Mouse (Mus musculus) right cerebral cortex, adult 2 months (tissue): ENCODE results near the gene Pcsk2.

Experiments
- DNase-seq, 2 experiments: peaks; one replicate each; pipeline ENCODE4 v3.0.0; 2021 to 2022; ENCODE audit warnings: low spot score in 2 of 2

Gene Pcsk2

DNA sequence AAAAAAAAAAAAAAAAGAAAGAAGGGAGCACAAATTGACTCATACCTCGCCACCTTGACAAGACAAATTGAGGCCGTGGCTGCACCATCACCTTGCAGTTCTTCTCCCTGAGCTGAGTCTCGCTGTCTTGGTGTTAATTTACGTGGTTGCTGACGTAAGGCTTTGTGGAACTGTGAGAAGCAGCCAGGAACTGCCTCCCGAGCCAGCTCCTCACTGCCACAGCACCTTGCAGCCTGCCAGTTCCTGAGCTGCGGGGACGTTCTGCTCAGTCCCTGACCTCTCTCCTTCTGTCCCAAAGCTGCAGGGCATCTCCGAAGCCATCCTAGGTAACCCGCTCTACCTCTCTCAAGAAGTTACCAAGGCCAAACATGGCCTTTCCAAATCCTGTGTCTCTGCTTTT lies 186.5 kb downstream of the Pcsk2 start:
- no peak for DNase-seq

GRCm38 (mm10) chr2:143735442-143735841 lies 189.5 kb downstream of the Pcsk2 start:
- DNase-seq: no peak

DNA sequence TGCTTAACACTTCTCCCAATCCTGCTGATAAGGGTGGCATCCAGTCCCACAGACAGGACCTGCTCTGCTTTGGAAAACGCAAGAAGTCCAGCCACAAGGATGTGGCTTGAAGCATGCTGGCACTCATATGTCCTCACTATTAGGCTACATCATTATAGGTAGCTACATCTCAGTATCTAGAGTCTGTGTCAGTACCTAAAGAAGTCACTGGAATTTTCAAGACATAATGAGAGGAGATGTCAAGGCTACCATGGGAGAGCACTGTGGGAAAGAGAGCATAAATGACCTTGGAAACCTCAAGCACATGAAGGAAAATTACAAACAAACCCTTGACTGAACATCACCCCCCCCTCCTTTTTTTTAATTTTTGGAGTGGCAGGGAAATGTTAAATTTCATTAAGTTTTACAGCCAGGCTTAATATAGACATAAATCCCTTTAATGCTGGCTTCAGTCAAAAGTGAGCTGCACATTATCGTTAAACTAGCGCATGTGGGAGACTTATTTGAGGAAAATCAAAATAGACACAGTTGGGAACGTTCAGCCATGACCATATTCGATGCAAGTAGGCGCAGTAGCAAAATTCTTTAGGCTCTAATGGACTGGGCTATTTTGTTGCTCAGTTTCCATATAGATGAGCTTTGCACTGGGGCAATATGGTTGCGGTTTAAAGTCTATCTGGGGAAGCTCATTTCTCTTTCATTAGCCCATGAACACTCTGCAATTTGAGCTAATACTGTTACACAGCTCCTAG lies 193.7 kb downstream of the Pcsk2 start:
- DNase-seq: no peak

DNA sequence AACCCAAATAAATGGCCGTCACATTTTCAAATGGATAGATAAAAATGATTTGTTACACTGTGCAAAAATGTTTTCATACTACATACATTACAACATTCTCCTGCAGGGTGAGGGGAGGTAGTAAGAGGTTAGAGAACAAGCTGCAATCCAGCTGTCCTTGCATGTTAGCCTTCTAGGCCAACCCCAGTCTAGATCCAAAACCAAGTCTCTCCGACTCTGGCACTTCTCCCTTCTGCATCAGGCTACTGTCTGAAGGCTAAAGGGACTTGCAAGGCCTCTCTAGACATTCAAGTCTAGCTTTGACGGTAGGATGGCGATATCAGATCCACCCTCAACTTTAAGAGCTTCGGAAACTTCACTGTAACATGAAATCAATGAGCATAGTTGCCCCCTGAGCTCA lies 196.5 kb downstream of the Pcsk2 start:
- DNase-seq: no peak

DNA sequence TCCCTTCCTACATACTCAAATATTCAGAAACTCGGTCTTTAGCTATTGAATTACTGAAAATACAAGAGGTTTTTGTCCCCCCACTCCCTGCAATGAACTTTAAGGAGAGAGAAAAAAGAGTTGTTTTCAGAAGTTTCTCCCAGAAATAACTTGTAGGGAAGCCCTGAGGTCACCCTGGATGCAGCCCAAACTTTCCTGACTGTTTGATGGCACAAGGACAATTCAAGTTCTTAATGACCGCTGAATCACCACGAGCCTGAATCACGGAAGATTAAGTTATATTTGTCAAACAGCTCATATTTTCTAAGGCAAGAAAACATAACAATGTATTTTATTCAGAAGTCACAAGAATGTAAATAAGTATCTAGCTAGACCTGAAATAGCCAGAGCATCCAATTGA lies 197.1 kb downstream of the Pcsk2 start:
- DNase-seq: no peak

DNA sequence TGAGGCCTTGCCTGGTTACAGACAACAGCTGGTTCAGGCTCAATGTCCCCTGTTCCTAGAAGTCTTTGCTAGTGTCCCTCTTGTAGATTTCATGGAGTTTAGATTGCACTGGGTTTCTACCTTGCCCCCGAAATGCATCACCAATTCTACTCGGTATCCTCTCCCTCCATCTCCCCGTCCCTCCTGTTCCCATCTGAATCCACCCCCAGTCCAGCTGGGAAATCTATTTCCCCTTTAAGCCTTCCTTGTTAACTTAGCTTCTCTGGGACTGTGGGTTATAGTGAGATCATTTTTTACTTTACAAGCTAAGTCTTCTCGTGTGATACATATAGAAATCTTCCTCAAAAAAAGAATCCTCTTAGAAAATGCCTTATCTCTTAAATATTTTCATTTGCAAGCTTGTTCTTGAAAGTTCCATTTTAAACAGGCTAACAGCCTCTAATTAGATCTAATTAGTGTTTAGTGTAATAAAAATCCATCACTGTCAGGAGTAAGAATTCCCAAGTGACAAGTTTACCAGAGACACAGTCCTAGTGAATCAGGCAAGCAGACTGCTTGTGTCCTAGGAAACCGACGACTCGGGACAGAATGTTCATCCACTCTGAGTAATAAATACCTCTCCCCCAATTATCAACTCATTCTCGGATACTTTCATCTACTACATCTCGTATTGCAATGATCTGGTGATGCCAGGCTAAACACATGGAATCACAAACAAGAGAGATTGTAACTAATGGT lies 206.3 kb downstream of the Pcsk2 start:
- DNase-seq: no peak

DNA sequence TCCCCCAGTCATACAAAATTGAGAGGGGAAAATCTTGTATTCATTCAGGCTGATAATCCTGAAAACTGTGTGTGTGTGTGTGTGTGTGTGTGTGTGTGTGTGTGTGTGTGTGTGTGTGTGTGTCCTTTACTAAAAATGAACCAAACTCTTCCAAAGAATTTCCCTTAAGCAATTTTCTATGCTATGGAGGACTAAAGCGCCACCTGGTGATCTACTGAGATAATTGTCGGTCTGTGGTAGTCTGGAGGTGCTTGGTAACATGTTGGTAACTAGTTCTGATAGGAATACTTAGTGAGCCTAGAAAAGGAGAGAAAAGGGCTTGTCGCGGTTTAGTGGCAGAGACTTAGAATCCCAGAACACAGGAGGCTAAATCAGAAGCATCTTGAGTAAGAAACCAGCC lies 230.5 kb downstream of the Pcsk2 start:
- DNase-seq: peak; percentile 54 to 59

GRCm38 (mm10) chr2:143780310-143780709 lies 234.4 kb downstream of the Pcsk2 start:
- no peak for DNase-seq

- no peak for DNase-seq
These were observed 244.0 kb downstream of the Pcsk2 start for GRCm38 (mm10) chr2:143789911-143790310.

GRCm38 (mm10) chr2:143795858-143796257 lies 249.9 kb downstream of the Pcsk2 start:
- peak in 1 of 2 experiments; percentile 25 for DNase-seq

- DNase-seq: no peak
These were observed 250.5 kb downstream of the Pcsk2 start for GRCm38 (mm10) chr2:143796335-143797013.

GRCm38 (mm10) chr2:143801097-143801496 lies 255.1 kb downstream of the Pcsk2 start:
- no peak for DNase-seq

DNA sequence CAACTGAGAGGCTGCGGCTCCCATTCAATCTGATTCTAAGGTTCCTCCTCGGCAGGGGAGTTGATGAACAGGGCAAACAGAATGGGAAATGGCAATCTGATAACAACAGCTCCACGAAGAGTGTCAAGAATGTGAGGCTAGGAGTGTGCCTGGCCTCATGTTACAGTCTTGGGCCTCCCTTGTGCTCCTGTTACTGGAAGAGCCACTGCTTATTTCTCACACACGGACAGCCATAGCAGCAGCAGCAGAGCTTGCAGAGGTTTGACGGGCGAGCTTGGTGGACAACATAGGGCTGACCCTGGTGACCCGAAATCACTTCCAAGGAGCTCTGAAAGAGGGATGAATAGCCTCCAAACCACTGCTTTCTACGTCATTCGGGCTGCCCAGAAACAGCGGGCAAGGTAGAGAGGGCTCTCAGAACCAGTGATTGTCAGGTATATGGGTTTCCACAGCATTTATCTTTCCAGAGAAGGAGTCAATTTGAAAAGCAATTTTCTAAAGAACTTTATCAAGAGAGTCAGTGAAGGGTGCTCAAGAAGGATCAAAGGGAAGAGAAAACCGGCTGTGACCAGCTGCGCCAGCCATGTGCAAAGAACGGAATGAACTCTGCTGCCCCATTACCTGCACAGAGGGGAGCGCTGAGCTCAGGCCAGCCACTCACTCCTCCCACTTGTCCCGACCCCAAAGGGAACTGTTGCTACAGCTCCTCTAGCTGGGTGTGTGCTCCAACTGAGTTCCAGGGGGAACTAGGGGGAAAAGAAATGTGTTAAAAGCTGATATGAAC lies 260.4 kb downstream of the Pcsk2 start:
- no peak for DNase-seq

- no peak for DNase-seq
These were observed 261.1 kb downstream of the Pcsk2 start for GRCm38 (mm10) chr2:143806924-143807664.

DNA sequence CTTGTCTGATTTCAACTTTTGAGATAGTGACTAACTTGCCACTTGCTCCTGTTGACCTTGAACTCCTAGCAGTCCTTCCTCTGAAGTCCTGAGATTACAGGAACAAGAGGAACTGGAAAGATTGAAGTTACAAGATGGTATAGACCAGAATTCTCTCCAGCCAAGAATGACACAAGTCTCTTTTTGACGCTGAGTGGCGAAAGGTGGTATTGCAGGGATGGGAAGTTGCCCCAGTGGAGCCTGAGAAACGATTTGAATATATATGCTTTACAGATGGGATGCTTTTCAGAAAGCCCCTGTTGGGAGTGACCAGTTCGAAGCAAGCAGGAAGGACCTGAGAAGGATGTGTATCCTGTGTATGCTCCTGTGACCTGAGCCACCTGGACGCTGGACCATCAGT lies 262.8 kb downstream of the Pcsk2 start:
- DNase-seq: peak; percentile 38 to 41

DNA sequence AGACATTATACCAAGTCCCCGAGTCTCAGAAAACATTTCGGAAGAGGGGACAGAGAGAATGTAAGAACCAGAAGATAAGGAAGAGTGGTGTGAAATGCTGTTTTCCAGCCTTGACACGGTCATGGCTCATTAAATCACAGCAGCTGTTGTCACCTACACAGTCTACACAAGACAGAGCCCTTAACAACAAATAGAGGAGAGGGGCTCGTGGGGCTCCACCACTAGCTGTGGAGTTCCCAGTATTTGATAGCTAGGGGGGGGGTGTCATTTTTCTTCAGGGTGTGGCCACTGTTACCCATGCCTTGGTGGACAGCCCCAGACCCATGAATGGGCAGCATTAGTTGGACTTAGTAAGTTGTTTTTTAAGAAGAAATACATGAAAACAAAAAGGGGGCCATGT lies 266.3 kb downstream of the Pcsk2 start:
- DNase-seq: no peak

DNA sequence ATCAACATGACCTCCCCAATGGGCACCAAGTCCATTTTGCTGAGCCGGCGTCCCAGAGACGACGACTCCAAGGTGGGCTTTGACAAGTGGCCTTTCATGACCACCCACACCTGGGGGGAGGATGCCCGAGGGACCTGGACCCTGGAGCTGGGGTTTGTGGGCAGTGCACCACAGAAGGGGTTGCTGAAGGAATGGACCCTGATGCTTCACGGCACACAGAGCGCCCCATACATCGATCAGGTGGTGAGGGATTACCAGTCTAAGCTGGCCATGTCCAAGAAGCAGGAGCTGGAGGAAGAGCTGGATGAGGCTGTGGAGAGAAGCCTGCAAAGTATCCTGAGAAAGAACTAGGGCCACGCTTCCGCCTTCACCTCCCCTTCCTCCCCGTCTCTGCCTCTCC lies 267.5 kb downstream of the Pcsk2 start:
- DNase-seq: no peak

DNA sequence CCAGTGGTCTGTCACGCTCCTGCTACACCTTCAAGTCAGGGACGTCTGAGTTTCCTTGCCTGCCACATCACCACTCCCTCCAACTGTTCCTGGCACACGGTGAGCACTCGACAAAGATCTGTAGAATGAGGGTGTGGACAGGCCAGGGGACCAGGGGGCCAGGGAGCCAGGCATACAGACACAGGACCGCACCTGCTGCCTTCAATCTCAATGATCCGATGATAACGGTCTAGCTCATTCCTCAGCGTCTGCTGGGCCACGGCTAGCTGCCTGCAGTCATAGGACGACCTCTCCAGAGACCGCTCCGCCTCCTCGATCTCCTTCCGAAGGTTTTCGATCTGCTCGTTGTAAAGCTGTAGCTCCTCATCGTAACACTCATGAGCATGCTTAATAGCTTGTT lies 285.7 kb downstream of the Pcsk2 start:
- no peak for DNase-seq

DNA sequence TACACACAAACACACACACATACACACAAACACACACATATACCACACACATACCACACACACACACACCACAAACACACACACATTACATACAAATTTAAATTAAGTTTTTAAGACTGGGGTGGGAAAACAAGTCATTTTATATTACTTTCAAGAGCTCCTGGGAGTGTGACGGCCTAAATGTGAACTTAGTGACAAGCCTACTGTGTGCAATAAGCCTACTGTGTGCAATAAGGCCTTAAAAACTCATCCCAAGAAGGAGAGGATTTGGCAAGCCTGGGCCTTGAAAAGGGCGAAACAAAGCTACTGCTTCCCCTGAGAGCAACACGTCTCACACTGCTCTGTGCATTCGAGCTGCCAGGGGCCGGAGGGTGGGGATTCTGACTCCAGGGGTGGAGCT lies 286.8 kb downstream of the Pcsk2 start:
- no peak for DNase-seq

DNA sequence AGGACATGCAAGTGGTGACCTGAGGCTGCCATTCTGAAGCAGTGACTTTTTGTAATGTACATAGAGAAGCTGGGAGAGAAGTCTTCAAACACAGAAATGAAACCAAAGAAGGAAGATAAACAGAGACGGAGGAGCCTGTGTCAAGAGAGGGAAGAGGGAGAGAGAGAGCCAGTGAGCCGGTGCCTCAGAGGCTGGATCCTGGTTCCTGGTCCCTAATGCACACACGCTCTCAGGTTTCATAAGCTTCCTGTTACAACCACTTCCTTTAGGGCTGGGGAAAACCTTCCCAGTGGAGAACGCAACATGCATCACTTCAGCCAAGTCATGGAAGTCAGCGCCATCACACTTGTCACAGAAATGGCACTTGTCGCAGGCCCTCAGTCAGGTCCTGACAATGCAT lies 288.1 kb downstream of the Pcsk2 start:
- no peak for DNase-seq

DNA sequence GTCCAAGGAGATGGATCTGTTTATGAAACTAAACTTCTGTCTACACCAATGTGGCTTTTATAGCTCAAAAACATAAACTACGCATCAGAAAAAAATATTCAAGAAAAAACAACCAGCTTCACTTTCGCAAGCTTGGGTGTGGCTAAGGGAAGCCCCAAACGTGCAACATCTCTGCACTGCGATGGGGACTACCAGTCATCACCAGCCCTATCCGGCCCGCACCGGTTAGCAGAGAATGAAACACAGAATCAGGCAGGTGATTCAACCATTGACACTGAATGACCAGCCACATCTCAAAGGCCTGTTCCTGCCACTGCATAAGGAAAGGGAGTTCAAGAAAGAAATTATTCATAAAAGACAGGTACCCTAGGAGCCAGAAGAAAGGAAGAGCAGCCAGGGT lies 289.9 kb downstream of the Pcsk2 start:
- no peak for DNase-seq
